Mouse (Mus musculus) megakaryocyte, embryonic 14.5 days (primary cell): ENCODE measurements around the gene Camk2g.

Source experiments
- FLI1 ChIP-seq: IDR thresholded peaks from 2 replicates; pipeline ENCODE4 v1.6.1; 2012; ENCODE audit warnings: low read length, inconsistent platforms, mixed read lengths
- GATA1 ChIP-seq: IDR thresholded peaks from 3 replicates; pipeline ENCODE4 v1.6.1; 2012; ENCODE audit warnings: mixed read lengths, low read length, inconsistent platforms, borderline replicate concordance

DNA sequence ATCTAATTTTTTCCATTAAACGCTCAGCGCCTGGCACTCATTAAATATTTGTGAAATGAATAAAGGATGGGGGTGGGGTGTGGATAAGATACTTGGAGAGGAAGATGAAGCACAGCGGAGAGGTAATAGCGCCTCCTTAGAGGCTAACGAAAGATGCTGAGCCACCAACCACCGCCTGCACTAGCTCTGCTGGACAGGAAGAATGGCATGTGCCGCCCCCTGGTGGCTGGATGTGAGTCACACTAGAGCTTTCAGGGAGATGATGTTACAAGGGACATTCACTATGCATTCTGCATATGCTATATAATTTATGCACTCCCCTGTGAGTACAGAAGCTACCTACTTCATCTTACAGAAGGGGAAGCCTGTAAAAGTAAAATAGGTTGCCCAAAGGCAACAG is 4.9 kb upstream of the Camk2g start:
- TF ChIP-seq GATA1 (no peak), FLI1 (no peak)
